Mouse (Mus musculus) layer of hippocampus, adult 8-10 months (tissue): ENCODE results near the gene Gm28048. TPM values are rescaled to one million over a fixed set of nuclear protein-coding genes. Genes with fewer than 3 reads are reported as not detected.

Experiments
- DNase-seq, 2 experiments: peaks; one replicate each; pipeline ENCODE4 v3.0.0; 2022; ENCODE audit warnings: low spot score in 2 of 2
- total RNA-seq, 4 experiments: library from RNA; stranded (reverse); gene quantifications; 2 replicates each; pipeline ENCODE4 v1.2.4; 2022

The Gm28048 gene
- total RNA-seq, 4 experiments from 2014 or later: 8.8 to 14.8 (median 10.3) TPM

- no peak for DNase-seq
Observed at GRCm38 (mm10) chr11:22892466-22892865, 89.4 kb downstream of the Gm28048 start.

GRCm38 (mm10) chr11:22891876-22892275 is 90.0 kb downstream of the Gm28048 start:
- DNase-seq: no peak

- DNase-seq: no peak
Observed at GRCm38 (mm10) chr11:22891242-22891641, 90.6 kb downstream of the Gm28048 start.

GRCm38 (mm10) chr11:22889224-22889623 is 92.7 kb downstream of the Gm28048 start:
- DNase-seq: peak; percentile 25 to 32

- DNase-seq: no peak
Observed at GRCm38 (mm10) chr11:22886991-22887390, 94.9 kb downstream of the Gm28048 start.

- DNase-seq: no peak
Observed at GRCm38 (mm10) chr11:22885350-22885749, 96.5 kb downstream of the Gm28048 start.

- DNase-seq: no peak
Observed at GRCm38 (mm10) chr11:22883676-22884075, 98.2 kb downstream of the Gm28048 start.

- DNase-seq: no peak
Observed at GRCm38 (mm10) chr11:22882926-22883325, 99.0 kb downstream of the Gm28048 start.

GRCm38 (mm10) chr11:22880383-22881172 is 101.3 kb downstream of the Gm28048 start:
- DNase-seq: no peak

- DNase-seq: no peak
Observed at GRCm38 (mm10) chr11:22879645-22880044, 102.2 kb downstream of the Gm28048 start.

- DNase-seq: no peak
Observed at GRCm38 (mm10) chr11:22876680-22877330, 105.1 kb downstream of the Gm28048 start.

GRCm38 (mm10) chr11:22875279-22875678 is 106.6 kb downstream of the Gm28048 start:
- no peak for DNase-seq

GRCm38 (mm10) chr11:22874747-22875146 is 107.1 kb downstream of the Gm28048 start:
- no peak for DNase-seq

GRCm38 (mm10) chr11:22873383-22873782 is 108.5 kb downstream of the Gm28048 start:
- DNase-seq: no peak

GRCm38 (mm10) chr11:22872307-22872680 is 109.6 kb downstream of the Gm28048 start:
- no peak for DNase-seq

- no peak for DNase-seq
Observed at GRCm38 (mm10) chr11:22871628-22872306, 110.1 kb downstream of the Gm28048 start.

- no peak for DNase-seq
Observed at GRCm38 (mm10) chr11:22868582-22868981, 113.3 kb downstream of the Gm28048 start.

- no peak for DNase-seq
Observed at GRCm38 (mm10) chr11:22867691-22868090, 114.2 kb downstream of the Gm28048 start.

GRCm38 (mm10) chr11:22865635-22866246 is 116.1 kb downstream of the Gm28048 start:
- DNase-seq: no peak

- no peak for DNase-seq
Observed at GRCm38 (mm10) chr11:22864305-22865060, 117.4 kb downstream of the Gm28048 start.

GRCm38 (mm10) chr11:22863581-22863980 is 118.3 kb downstream of the Gm28048 start:
- DNase-seq: no peak
